Mouse (Mus musculus) cerebellum, adult 8-10 months (tissue): ENCODE results near the gene Nt5c2.

Experiments
- DNase-seq: peaks from one replicate; pipeline ENCODE4 v3.0.0; 2022

The Nt5c2 gene

DNA sequence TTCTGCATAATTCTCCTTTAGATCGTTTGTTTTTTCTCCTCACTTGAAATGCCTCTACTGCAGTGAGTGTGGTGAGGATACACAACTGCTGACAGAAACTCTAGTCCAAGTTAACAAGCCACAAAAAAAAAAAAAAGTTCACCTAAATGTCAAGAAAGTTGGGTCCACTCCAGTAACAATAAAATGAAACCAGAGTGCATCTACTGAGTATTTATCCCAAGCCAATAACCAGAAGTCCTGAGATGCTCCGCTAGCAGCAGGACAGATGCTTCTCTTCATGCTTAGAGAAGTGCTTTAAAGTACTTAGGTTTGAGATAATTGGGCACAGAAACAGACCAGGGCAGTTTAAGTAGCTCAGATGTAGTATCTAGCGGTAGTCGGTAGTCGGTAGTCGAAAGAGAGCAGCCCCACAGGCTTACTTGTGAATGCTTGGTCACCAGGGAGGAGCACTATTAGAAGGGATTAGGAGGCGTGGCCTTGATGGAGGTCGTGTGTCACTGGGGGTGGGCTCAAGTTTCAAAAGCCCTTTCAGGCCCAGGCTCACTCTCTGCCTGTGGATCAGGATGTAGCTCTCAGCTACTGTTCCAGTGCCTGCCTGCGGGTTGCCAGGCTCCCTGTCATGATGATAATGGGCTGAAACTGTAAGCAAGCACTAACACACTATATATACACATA is 99.4 kb downstream of the Nt5c2 start:
- DNase-seq, result no peak

DNA sequence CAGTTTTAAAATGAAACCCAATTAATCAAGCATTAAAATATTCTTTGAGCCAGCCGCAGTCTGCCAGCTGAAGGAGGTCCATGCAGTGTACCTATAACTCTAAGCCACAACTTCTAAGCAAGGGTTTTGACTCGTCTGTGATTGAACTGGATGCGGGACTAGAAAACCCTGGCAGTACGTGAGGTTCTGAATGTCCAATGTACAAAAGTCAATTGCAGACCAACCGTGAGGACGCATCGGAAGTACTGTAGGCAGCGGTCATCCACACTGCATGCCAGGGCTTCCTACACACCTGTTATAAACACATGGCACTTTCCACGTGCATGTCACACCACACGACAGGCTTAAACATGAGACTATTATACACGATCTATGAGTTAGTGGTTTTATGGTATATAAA is 101.3 kb downstream of the Nt5c2 start:
- no peak for DNase-seq

DNA sequence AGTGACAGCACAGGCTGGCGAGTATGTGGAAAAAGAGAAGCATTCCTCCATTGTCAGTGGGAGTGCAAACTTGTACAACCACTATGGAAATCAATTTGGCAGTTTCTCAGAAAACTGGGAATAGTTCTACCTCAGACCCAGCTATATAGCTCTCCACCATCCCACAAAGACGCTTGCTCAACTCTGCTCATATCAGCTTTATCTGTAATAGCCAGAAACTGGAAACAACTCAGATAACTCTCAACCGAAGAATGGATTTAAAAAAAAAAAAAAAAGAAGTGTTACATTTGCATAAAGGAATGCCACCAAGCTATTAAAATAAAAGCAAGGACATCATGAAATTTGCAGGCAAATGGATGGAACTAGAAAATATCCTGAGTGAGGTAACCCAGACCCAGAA is 103.5 kb downstream of the Nt5c2 start:
- no peak for DNase-seq

- no peak for DNase-seq
Measured at GRCm38 (mm10) chr19:46908977-46909376, 106.0 kb downstream of the Nt5c2 start.

- DNase-seq, result no peak
Measured at GRCm38 (mm10) chr19:46908207-46908606, 106.7 kb downstream of the Nt5c2 start.

DNA sequence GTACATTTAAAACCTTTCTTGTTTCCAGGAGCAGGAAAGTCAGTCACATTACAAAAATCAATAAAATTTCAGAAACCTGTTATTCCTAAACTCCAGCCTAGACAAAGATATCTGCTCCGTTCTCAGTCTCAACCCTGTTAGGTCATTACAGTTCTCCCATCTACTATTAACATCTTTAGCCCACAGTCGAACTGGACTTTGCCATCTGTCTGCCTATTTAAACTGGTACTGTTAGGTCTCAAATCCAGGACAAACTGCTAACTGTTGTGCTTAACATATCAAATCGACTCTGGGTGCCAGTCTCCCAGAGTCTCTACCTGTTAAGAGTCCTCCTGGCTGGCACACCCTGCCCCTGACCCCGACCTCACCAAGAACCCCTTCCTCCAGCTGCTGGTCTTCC is 109.0 kb downstream of the Nt5c2 start:
- DNase-seq, result no peak

DNA sequence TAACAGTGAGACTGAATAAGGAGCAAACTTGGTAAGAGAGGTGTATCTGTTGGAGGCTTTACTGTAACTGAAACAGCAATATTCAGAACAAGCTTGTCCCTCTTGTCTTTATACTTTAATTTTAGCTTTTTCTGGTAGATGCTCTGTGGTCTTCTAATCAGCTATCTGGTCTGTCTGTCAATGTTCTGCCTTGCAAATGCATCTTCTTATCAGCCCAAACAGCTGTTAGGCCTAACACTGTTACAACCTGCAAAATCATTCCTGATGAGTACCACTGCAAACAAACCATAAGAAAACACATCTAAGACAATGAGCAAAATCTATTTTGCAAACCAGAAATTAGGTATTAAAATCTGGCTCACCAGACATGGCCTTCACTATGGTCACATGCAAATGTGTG is 109.6 kb downstream of the Nt5c2 start:
- DNase-seq, result no peak

DNA sequence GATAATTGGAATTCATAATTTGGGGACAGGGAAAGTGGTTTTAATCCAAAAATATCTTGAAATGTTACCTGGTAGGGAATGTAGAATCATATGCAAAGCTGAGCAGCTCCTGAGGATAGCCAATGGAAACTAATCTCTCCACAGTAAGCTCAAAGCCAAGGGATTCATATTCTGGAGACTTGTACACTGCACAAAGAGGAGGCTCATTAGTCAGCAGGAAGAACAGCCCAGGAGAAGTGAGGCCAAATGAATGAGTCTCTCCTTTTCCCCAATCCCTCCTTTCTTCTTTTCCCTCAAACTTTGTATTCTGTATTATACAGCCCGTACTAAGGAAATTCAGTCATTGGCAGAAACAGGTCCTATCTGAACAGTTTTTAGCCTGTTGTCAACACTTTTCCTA is 110.0 kb downstream of the Nt5c2 start:
- DNase-seq, result no peak

DNA sequence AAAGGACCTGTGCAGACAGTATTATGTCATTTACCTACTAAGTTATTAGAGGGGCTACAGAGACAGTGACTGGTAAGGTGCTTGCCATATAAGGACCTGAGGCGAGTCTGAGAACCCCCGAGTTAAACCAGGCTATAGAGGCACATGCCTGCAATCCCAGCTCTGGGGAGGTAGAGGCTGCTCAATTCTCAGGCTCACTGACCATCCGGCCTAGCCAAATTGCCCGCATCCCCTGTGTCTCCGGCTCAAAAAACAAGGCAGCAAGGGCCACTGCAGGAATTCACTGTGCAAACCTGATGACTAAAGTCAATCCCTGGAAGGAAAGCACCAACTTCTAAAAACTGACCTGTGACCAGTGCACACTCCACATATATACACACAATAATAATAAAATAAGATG is 111.6 kb downstream of the Nt5c2 start:
- no peak for DNase-seq

GRCm38 (mm10) chr19:46901323-46901722 is 113.6 kb downstream of the Nt5c2 start:
- DNase-seq, result no peak

DNA sequence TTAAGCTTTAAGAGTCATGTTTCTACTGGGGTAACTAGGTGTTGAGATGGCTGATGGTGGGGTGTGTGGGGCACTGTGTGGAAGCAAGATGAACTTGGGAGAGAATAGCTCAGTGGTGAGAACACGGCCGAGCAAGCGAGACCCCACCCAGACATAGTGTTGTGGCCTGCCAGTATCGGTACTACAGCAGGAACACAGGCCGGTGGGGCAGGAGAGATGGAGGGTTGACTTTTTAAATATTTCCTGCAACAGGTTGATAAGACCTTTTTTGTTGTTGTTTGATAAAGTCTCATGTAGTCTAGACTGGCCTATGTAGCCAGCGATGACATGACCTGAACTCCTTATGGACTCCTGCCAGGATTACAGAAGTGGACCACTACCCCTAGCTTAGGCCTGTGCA is 114.2 kb downstream of the Nt5c2 start:
- DNase-seq, result no peak

- DNase-seq, result no peak
Measured at GRCm38 (mm10) chr19:46899871-46900270, 115.1 kb downstream of the Nt5c2 start.

GRCm38 (mm10) chr19:46899306-46899705 is 115.6 kb downstream of the Nt5c2 start:
- peak; percentile 41 for DNase-seq

GRCm38 (mm10) chr19:46898222-46898621 is 116.7 kb downstream of the Nt5c2 start:
- no peak for DNase-seq

- DNase-seq, result no peak
Measured at GRCm38 (mm10) chr19:46897135-46897534, 117.8 kb downstream of the Nt5c2 start.

- no peak for DNase-seq
Measured at GRCm38 (mm10) chr19:46893484-46893883, 121.5 kb downstream of the Nt5c2 start.

GRCm38 (mm10) chr19:46892856-46893255 is 122.1 kb downstream of the Nt5c2 start:
- no peak for DNase-seq

DNA sequence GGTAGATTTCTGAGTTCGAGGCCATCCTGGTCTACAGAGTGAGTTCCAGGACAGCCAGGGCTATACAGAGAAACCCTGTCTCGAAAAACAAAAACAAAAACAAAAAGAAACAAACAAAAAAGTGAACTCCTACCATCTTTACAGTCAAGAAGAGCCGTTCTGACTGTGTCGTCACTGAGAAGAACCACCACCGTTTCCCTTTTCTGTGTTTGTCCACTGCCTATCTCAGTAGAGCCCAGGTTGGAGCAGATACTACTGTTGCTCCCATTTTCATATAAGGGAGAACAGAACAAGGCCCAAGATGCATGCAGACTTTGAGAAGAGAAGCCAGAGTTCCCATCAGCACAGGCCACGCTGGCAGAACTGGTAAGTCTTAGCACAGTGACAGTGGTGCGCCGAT is 124.3 kb downstream of the Nt5c2 start:
- no peak for DNase-seq

- DNase-seq, result no peak
Measured at GRCm38 (mm10) chr19:46889666-46890065, 125.3 kb downstream of the Nt5c2 start.

DNA sequence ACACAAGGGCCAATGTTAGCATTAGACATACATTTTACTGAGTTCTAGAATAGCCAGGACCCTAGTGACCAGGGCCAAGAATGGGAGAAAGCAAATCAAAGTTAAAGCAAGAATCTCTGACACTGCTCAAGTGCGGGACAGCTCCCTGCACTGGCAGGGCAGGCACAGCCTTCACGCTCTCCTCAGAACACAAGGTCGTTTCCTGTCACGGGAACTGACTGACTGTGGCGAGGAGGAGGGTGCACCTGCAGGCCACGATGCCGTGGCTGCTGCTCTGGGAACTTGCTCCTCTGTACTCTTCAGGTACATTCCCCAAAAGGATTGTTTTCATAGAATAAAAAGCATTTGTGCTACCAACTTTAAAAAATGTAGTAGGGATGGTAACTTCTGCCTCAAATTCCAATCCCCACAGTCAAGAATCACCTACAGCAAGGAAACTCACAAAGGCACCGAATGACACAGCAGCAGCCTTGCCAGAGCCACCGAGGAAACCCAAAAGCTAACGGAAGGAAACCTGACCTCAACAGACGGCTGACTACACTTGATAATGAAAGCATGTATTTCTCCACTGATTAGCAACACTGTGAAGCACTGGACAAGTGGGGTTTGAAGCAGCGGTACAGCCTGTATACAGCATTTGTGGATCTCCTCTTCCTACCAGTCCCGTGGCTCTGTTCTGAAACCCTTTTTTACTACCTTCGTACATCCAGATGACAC is 127.0 kb downstream of the Nt5c2 start:
- no peak for DNase-seq

- DNase-seq, result no peak
Measured at GRCm38 (mm10) chr19:46886826-46887225, 128.1 kb downstream of the Nt5c2 start.

DNA sequence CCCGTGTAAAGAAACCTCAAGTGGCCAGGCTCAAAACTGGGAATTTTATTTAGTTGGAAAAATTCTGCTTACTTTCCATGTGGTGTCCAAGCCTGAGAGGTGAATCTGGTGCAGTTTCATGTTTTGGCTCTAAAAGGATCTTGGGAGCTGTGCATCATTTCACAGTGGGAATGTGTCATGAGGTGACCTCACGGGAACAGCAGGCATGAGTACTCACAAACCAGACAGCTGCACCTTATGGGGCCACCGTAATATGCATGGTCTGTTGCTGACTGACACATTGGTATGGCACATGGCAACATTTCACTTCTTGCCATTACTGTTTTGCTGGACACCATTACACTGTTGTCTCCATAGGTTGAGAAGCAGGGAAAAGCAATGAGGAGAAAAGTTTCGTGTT is 129.6 kb downstream of the Nt5c2 start:
- DNase-seq, result no peak

- no peak for DNase-seq
Measured at GRCm38 (mm10) chr19:46879876-46880275, 135.1 kb downstream of the Nt5c2 start.

- DNase-seq, result peak; percentile 90
Measured at GRCm38 (mm10) chr19:46878346-46878745, 136.6 kb downstream of the Nt5c2 start.

- DNase-seq, result no peak
Measured at GRCm38 (mm10) chr19:46877886-46878285, 137.1 kb downstream of the Nt5c2 start.
